9 mouse cellular contexts compared by ENCODE assay signal in the genomic region with DNA sequence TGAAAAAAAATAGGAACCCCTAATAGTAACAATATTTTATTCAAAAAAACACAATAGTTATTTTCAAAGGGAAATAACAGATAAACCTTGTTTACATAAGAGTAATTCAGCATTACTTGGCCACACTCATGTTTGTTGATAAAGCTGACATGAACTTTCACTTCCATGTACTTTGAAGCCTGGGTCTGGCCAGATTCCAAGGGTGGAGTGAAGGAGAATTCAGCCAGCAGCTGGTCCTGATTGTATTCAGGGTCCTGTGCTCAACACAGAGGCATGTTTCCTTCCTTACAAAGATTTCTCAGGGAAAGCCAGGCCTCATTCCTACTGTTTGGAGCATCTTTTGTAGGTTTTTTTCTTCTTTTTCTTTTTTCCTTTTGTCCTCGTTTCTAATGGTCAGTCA.
A peak's percentile ranks its signal among the peaks of the same experiment; 100 is the strongest.
DNase-seq lines count a peak whose midpoint lies in the region; ATAC-seq and TF ChIP-seq lines count a peak whose summit lies in the region.
"Had no signal": no experiment of that assay in that cellular context is flagged by ENCODE, and none has a peak within 500 bp of the region (broad histone marks: within the 10 kb centered on the region; RNA-seq: fewer than 3 reads in every experiment).

No protein-coding gene starts in this region.

- no peak overlapping the region for H3K9ac ChIP-seq in heart, embryonic 16.5 days (ENCODE audit: low read length)
- H3K9ac ChIP-seq in lung, embryonic 14.5 days, result no peak overlapping the region
- H3K9ac ChIP-seq: limb, embryonic 12.5 days had no signal

- no peak overlapping the region for H3K4me3 ChIP-seq in heart, embryonic 10.5 days
- H3K4me3 ChIP-seq in heart, embryonic 16.5 days (ENCODE audit: low read length), result no peak overlapping the region
- no peak overlapping the region for H3K4me3 ChIP-seq in lung, embryonic 14.5 days (ENCODE audit: low read depth, low read length)
- H3K4me3 ChIP-seq: limb, embryonic 12.5 days had no signal

- H3K27me3 ChIP-seq in heart, embryonic 10.5 days (ENCODE audit: insufficient read depth, poor library complexity, severe bottlenecking), result no peaks in the 10 kb centered on the region
- no peaks in the 10 kb centered on the region for H3K27me3 ChIP-seq in heart, embryonic 16.5 days (ENCODE audit: control insufficient read depth, insufficient read depth, low read length)
- no peaks in the 10 kb centered on the region for H3K27me3 ChIP-seq in lung, embryonic 14.5 days (ENCODE audit: insufficient read depth, low read length)
- H3K27me3 ChIP-seq: limb, embryonic 12.5 days had no signal

- no peaks in the 10 kb centered on the region for H3K9me3 ChIP-seq in heart, embryonic 10.5 days
- no peaks in the 10 kb centered on the region for H3K9me3 ChIP-seq in heart, embryonic 16.5 days (replicated peaks; ENCODE audit: control insufficient read depth, low read length)
- H3K9me3 ChIP-seq in lung, embryonic 14.5 days (ENCODE audit: low read depth, low read length), result no peaks in the 10 kb centered on the region
- H3K9me3 ChIP-seq: limb, embryonic 12.5 days had no signal

- H3K27ac ChIP-seq in heart, embryonic 10.5 days, result no peak overlapping the region
- no peak overlapping the region for H3K27ac ChIP-seq in heart, embryonic 16.5 days (ENCODE audit: low read length)
- H3K27ac ChIP-seq in lung, embryonic 14.5 days (ENCODE audit: low read depth), result peak overlapping the region; percentile 71
- H3K27ac ChIP-seq: limb, embryonic 12.5 days had no signal

- DNase-seq in heart, adult 11 months, result peak; percentile 99
- DNase-seq in heart, embryonic 10.5 days (ENCODE audit: low spot score), result no peak
- peak; percentile 44 for DNase-seq in adrenal gland, postnatal 25 days
- DNase-seq in lung, embryonic 14.5 days, result peak; percentile 98
- no peak for DNase-seq in thymus, postnatal 36 days
- no peak for DNase-seq in layer of hippocampus, adult 9-11 months
- DNase-seq in neural tube, embryonic 10.5 days (ENCODE audit: extremely low spot score, low spot score), result no peak

- ATAC-seq in heart, embryonic 16.5 days (replicated peaks; ENCODE audit: extremely low read depth, insufficient read depth, low FRiP score), result peak; percentile 80
- ATAC-seq in lung, embryonic 14.5 days (ENCODE audit: insufficient read depth), result peak; percentile 94

- no peaks in the 10 kb centered on the region for H3K4me1 ChIP-seq in heart, embryonic 10.5 days
- H3K4me1 ChIP-seq in heart, embryonic 16.5 days (ENCODE audit: control insufficient read depth, insufficient read depth, low read length), result peaks cover 4% of the 10 kb centered on the region
- peaks cover 4% of the 10 kb centered on the region; the same call in 1 of the 2 replicates for H3K4me1 ChIP-seq in lung, embryonic 14.5 days (ENCODE audit: insufficient read depth)
- H3K4me1 ChIP-seq: limb, embryonic 12.5 days had no signal

- TF ChIP-seq CTCF in lung, embryonic 14.5 days (IDR thresholded peaks at IDR 0.05; ENCODE audit: low read depth), result no peak

- 48% methylated on average over 1 of the region's 1 CpGs for WGBS in heart, embryonic 10.5 days
- 26% methylated on average over 1 of the region's 1 CpGs for WGBS in heart, embryonic 16.5 days
- 17% methylated on average over 1 of the region's 1 CpGs for WGBS in lung, embryonic 14.5 days

- H3K4me2 ChIP-seq in heart, embryonic 16.5 days (ENCODE audit: low read depth, low read length), result no peak overlapping the region
- no peak overlapping the region for H3K4me2 ChIP-seq in lung, embryonic 14.5 days
- H3K4me2 ChIP-seq: limb, embryonic 12.5 days had no signal

- H3K36me3 ChIP-seq in heart, embryonic 10.5 days, result no peaks in the 10 kb centered on the region
- H3K36me3 ChIP-seq in heart, embryonic 16.5 days (ENCODE audit: control insufficient read depth, insufficient read depth), result no peaks in the 10 kb centered on the region
- no peaks in the 10 kb centered on the region for H3K36me3 ChIP-seq in lung, embryonic 14.5 days (ENCODE audit: insufficient read depth)
- H3K36me3 ChIP-seq: limb, embryonic 12.5 days had no signal

Comparison
In these comparisons a context has a peak if more than half of its experiments do, and no peak if none do; other contexts are left out.
1. DNase-seq: peak in heart, adult 11 months (single experiment), adrenal gland, postnatal 25 days (single experiment) and lung, embryonic 14.5 days (single experiment); none in heart, embryonic 10.5 days (single experiment), thymus, postnatal 36 days (0 of 2), layer of hippocampus, adult 9-11 months (single experiment) and neural tube, embryonic 10.5 days (single experiment).